ENCODE assay signal across 10 mouse cellular contexts in genomic region chr9:64174766-64175165, GRCm38 (mm10). TPM values are rescaled to one million over a fixed set of nuclear protein-coding genes. Genes with fewer than 3 reads are reported as not detected.
DNase-seq lines count a peak whose midpoint lies in the region; ATAC-seq lines count a peak whose summit lies in the region.
"Had no signal": no experiment of that assay in that cellular context is flagged by ENCODE, and none has a peak within 500 bp of the region (broad histone marks: within the 10 kb centered on the region; RNA-seq: fewer than 3 reads in every experiment).

No protein-coding gene starts in this region.

- peaks cover 60% of the 10 kb centered on the region for H3K36me3 ChIP-seq in erythroblast, embryonic 14.5 days (ENCODE audit: control insufficient read depth)
- H3K36me3 ChIP-seq in forebrain, embryonic 14.5 days (ENCODE audit: control insufficient read depth, insufficient read depth, low read length), result peaks cover 41% of the 10 kb centered on the region
- H3K36me3 ChIP-seq in liver, embryonic 12.5 days, result peaks cover 53% of the 10 kb centered on the region

- no peak overlapping the region for H3K27ac ChIP-seq in forebrain, embryonic 14.5 days (ENCODE audit: low read depth, low read length)
- peak overlapping the region; percentile 87 for H3K27ac ChIP-seq in liver, embryonic 12.5 days

- 74% methylated on average over 8 of the region's 8 CpGs for WGBS in forebrain, embryonic 14.5 days
- WGBS in liver, embryonic 12.5 days (ENCODE audit: insufficient replicate concordance), result 29% methylated on average over 8 of the region's 8 CpGs

- ATAC-seq in erythroblast, adult 5-6 weeks (replicated peaks; ENCODE audit: low FRiP score, poor library complexity, severe bottlenecking), result no peak
- ATAC-seq in forebrain, embryonic 14.5 days, result no peak
- no peak for ATAC-seq in liver, embryonic 12.5 days

- peak; percentile 43 for DNase-seq in 3T3-L1 (ENCODE audit: low read depth, low spot score)
- DNase-seq in forebrain, embryonic 14.5 days (ENCODE audit: low spot score), result no peak
- no peak for DNase-seq in retina, embryonic 14.5 days (ENCODE audit: low spot score)
- no peak for DNase-seq in cerebellum, postnatal 25 days
- no peak for DNase-seq in lung, postnatal 36 days
- DNase-seq: thymus, postnatal 36 days had no signal

- no peak overlapping the region for H3K9ac ChIP-seq in forebrain, embryonic 14.5 days (ENCODE audit: low read length)
- peak overlapping the region; percentile 94 for H3K9ac ChIP-seq in liver, embryonic 12.5 days

- H3K27me3 ChIP-seq in erythroblast, embryonic 14.5 days (ENCODE audit: control insufficient read depth), result no peaks in the 10 kb centered on the region
- no peaks in the 10 kb centered on the region for H3K27me3 ChIP-seq in forebrain, embryonic 14.5 days (replicated peaks; ENCODE audit: control insufficient read depth, insufficient read depth, low read length)
- no peaks in the 10 kb centered on the region for H3K27me3 ChIP-seq in liver, embryonic 12.5 days (replicated peaks)

- H3K9me3 ChIP-seq in erythroblast, embryonic 14.5 days (ENCODE audit: control insufficient read depth, low read length), result no peaks in the 10 kb centered on the region
- no peaks in the 10 kb centered on the region for H3K9me3 ChIP-seq in forebrain, embryonic 14.5 days (replicated peaks; ENCODE audit: control insufficient read depth, low read length)
- no peaks in the 10 kb centered on the region for H3K9me3 ChIP-seq in liver, embryonic 12.5 days (replicated peaks)

- H3K4me2 ChIP-seq in forebrain, embryonic 14.5 days (ENCODE audit: low read length), result peak overlapping the region; percentile 84
- peak overlapping the region; percentile 73 for H3K4me2 ChIP-seq in liver, embryonic 12.5 days

- H3K4me3 ChIP-seq in erythroblast, embryonic 14.5 days (replicated peaks), result peak overlapping the region; percentile 68
- H3K4me3 ChIP-seq in forebrain, embryonic 14.5 days (ENCODE audit: low read depth, low read length), result peak overlapping the region; percentile 72; the same call in 1 of the 2 replicates
- peak overlapping the region; percentile 92 for H3K4me3 ChIP-seq in liver, embryonic 12.5 days

- peaks cover 53% of the 10 kb centered on the region for H3K4me1 ChIP-seq in erythroblast, embryonic 14.5 days (ENCODE audit: control insufficient read depth)
- H3K4me1 ChIP-seq in forebrain, embryonic 14.5 days (ENCODE audit: control insufficient read depth, insufficient read depth, low read length), result peaks cover 11% of the 10 kb centered on the region
- H3K4me1 ChIP-seq in liver, embryonic 12.5 days, result peaks cover 52% of the 10 kb centered on the region

RNA-seq across cellular contexts. Expression of gene Rpl4, which starts 1.6 kb away (rescaled TPM):
- 41.3 and 44.5 TPM in 2 replicates for polyA plus RNA-seq in erythroblast, embryonic 14.5 days (2012)
- 751 and 812 TPM in 2 replicates for total RNA-seq in erythroblast, adult 5-6 weeks (2015; ENCODE audit: low replicate concordance)
- total RNA-seq in erythroblast, adult 5-6 weeks (2017; ENCODE audit: low replicate concordance), result 573 and 578 TPM in 2 replicates
- 868 and 950 TPM in 2 replicates for polyA plus RNA-seq in forebrain, embryonic 14.5 days (2014; fragmentation: Nextera tagmentation; extraction: Ambion mirVana)
- 1,196 and 1,210 TPM in 2 replicates for polyA plus RNA-seq in liver, embryonic 12.5 days (2016; fragmentation: Nextera tagmentation; extraction: Ambion mirVana)

RNA-seq across cellular contexts. Expression of gene Zwilch, which starts 1.9 kb away (rescaled TPM):
- 2.0 and 2.2 TPM in 2 replicates for polyA plus RNA-seq in erythroblast, embryonic 14.5 days (2012)
- total RNA-seq in erythroblast, adult 5-6 weeks (2015; ENCODE audit: low replicate concordance), result 17.3 and 19.6 TPM in 2 replicates
- 41.9 and 48.5 TPM in 2 replicates for total RNA-seq in erythroblast, adult 5-6 weeks (2017; ENCODE audit: low replicate concordance)
- 6.2 and 7.2 TPM in 2 replicates for polyA plus RNA-seq in forebrain, embryonic 14.5 days (2014; fragmentation: Nextera tagmentation; extraction: Ambion mirVana)
- polyA plus RNA-seq in liver, embryonic 12.5 days (2016; fragmentation: Nextera tagmentation; extraction: Ambion mirVana), result 26.5 and 28.4 TPM in 2 replicates

RNA-seq across cellular contexts. Expression of gene Snapc5, which starts 4.3 kb away (rescaled TPM):
- 0.11 TPM in 2 replicates for polyA plus RNA-seq in erythroblast, embryonic 14.5 days (2012)
- 4.0 and 5.9 TPM in 2 replicates for total RNA-seq in erythroblast, adult 5-6 weeks (2015; ENCODE audit: low replicate concordance)
- total RNA-seq in erythroblast, adult 5-6 weeks (2017; ENCODE audit: low replicate concordance), result 5.5 and 17.8 TPM in 2 replicates
- polyA plus RNA-seq in forebrain, embryonic 14.5 days (2014; fragmentation: Nextera tagmentation; extraction: Ambion mirVana), result 21.3 and 24.3 TPM in 2 replicates
- polyA plus RNA-seq in liver, embryonic 12.5 days (2016; fragmentation: Nextera tagmentation; extraction: Ambion mirVana), result 14.9 and 17.4 TPM in 2 replicates

RNA-seq across cellular contexts. Expression of gene Lctl, which starts 57.8 kb away (rescaled TPM):
- polyA plus RNA-seq in erythroblast, embryonic 14.5 days (2012), result not detected in 2 replicates
- total RNA-seq in erythroblast, adult 5-6 weeks (2015; ENCODE audit: low replicate concordance), result not detected in 2 replicates
- not detected in 2 replicates for total RNA-seq in erythroblast, adult 5-6 weeks (2017; ENCODE audit: low replicate concordance)
- not detected in 2 replicates for polyA plus RNA-seq in forebrain, embryonic 14.5 days (2014; fragmentation: Nextera tagmentation; extraction: Ambion mirVana)
- polyA plus RNA-seq in liver, embryonic 12.5 days (2016; fragmentation: Nextera tagmentation; extraction: Ambion mirVana), result not detected in 2 replicates
- total RNA-seq: monocyte, adult 5-6 weeks had no signal

Comparison
In these comparisons a context has a peak if more than half of its experiments do, and no peak if none do; other contexts are left out.
1. RNA of gene Rpl4, which starts 1.6 kb away (polyA plus RNA-seq): 1,196 to 1,210 TPM in liver, embryonic 12.5 days and 868 to 950 TPM in forebrain, embryonic 14.5 days; 41.3 to 44.5 TPM in erythroblast, embryonic 14.5 days; every median in the first group is over 10 times any median in the second.
2. RNA of gene Snapc5, which starts 4.3 kb away (polyA plus RNA-seq): 21.3 to 24.3 TPM in forebrain, embryonic 14.5 days and 14.9 to 17.4 TPM in liver, embryonic 12.5 days; 0.11 TPM in erythroblast, embryonic 14.5 days; every median in the first group is over 10 times any median in the second.
3. Peak in every context shown above with its lines, with median percentiles within 50 percentile points of each other: H3K4me3 ChIP-seq.